Mouse (Mus musculus): ENCODE results near the gene Adcy5. TPM values are rescaled to one million over a fixed set of nuclear protein-coding genes. Genes with fewer than 3 reads are reported as not detected.
A peak's percentile ranks its signal among the peaks of the same experiment; 100 is the strongest.

The Adcy5 gene
- polyA plus RNA-seq, 1 experiment from 2014 or later, result 2.2 TPM

GRCm38 (mm10) chr16:35130172-35130571 is 24.5 kb upstream of the Adcy5 start:
- ATAC-seq (ENCODE audit: insufficient number of reproducible peaks, low FRiP score, low TSS enrichment, low read depth), result no peak
- WGBS, result 66% methylated on average over 3 of the region's 3 CpGs

GRCm38 (mm10) chr16:35139416-35139815 is 15.3 kb upstream of the Adcy5 start:
- 63% methylated on average over 6 of the region's 6 CpGs for WGBS

More at GRCm38 (mm10) chr16:35130172-35130571, 24.5 kb upstream of the Adcy5 start:
- Histone ChIP-seq H3K36me3 (no peaks in the 10 kb centered on the region), H3K4me1 (no peaks in the 10 kb centered on the region), H3K4me2 (no peak overlapping the region), H3K27me3 (no peaks in the 10 kb centered on the region), H3K9ac (no peak overlapping the region), H3K27ac (no peak overlapping the region), H3K9me3 (no peaks in the 10 kb centered on the region), H3K4me3 (no peak overlapping the region)

GRCm38 (mm10) chr16:35139873-35140619 is 14.6 kb upstream of the Adcy5 start:
- Histone ChIP-seq H3K4me2 (no peak overlapping the region), H3K36me3 (no peaks in the 10 kb centered on the region), H3K4me3 (no peak overlapping the region), H3K9me3 (no peaks in the 10 kb centered on the region), H3K27ac (no peak overlapping the region), H3K9ac (no peak overlapping the region), H3K27me3 (no peaks in the 10 kb centered on the region), H3K4me1 (peaks cover 15% of the 10 kb centered on the region)
- ATAC-seq (ENCODE audit: insufficient number of reproducible peaks, low FRiP score, low TSS enrichment, low read depth), result no peak
- 19% methylated on average over 11 of the region's 11 CpGs for WGBS

More at GRCm38 (mm10) chr16:35139416-35139815, 15.3 kb upstream of the Adcy5 start:
- H3K4me3 ChIP-seq, result no peak overlapping the region
- peaks cover 15% of the 10 kb centered on the region for H3K4me1 ChIP-seq
- H3K9me3 ChIP-seq, result no peaks in the 10 kb centered on the region
- no peaks in the 10 kb centered on the region for H3K36me3 ChIP-seq
- H3K27me3 ChIP-seq, result no peaks in the 10 kb centered on the region
- H3K9ac ChIP-seq, result no peak overlapping the region
- no peak for ATAC-seq (ENCODE audit: insufficient number of reproducible peaks, low FRiP score, low TSS enrichment, low read depth)
- no peak overlapping the region for H3K27ac ChIP-seq
- H3K4me2 ChIP-seq, result no peak overlapping the region

GRCm38 (mm10) chr16:35140620-35140975 is 14.1 kb upstream of the Adcy5 start:
- WGBS, result 32% methylated on average over 9 of the region's 9 CpGs
- H3K9me3 ChIP-seq, result no peaks in the 10 kb centered on the region
- ATAC-seq (ENCODE audit: insufficient number of reproducible peaks, low FRiP score, low TSS enrichment, low read depth), result no peak
- no peaks in the 10 kb centered on the region for H3K36me3 ChIP-seq
- no peak overlapping the region for H3K4me3 ChIP-seq
- H3K9ac ChIP-seq, result no peak overlapping the region
- no peak overlapping the region for H3K27ac ChIP-seq
- no peak overlapping the region for H3K4me2 ChIP-seq
- peaks cover 15% of the 10 kb centered on the region for H3K4me1 ChIP-seq
- H3K27me3 ChIP-seq, result no peaks in the 10 kb centered on the region

- Histone ChIP-seq H3K4me1 (peaks cover 15% of the 10 kb centered on the region), H3K27me3 (no peaks in the 10 kb centered on the region), H3K4me3 (no peak overlapping the region), H3K9me3 (no peaks in the 10 kb centered on the region), H3K36me3 (no peaks in the 10 kb centered on the region), H3K9ac (no peak overlapping the region), H3K4me2 (no peak overlapping the region), H3K27ac (no peak overlapping the region)
- no peak for ATAC-seq (ENCODE audit: insufficient number of reproducible peaks, low FRiP score, low TSS enrichment, low read depth)
- WGBS, result 52% methylated on average over 8 of the region's 8 CpGs
These were observed 12.8 kb upstream of the Adcy5 start for GRCm38 (mm10) chr16:35141839-35142238.

- no peak overlapping the region for H3K4me2 ChIP-seq
- H3K27me3 ChIP-seq, result no peaks in the 10 kb centered on the region
- H3K9ac ChIP-seq, result no peak overlapping the region
- no peaks in the 10 kb centered on the region for H3K36me3 ChIP-seq
- H3K4me1 ChIP-seq, result no peaks in the 10 kb centered on the region
- ATAC-seq (ENCODE audit: insufficient number of reproducible peaks, low FRiP score, low TSS enrichment, low read depth), result no peak
- H3K9me3 ChIP-seq, result no peaks in the 10 kb centered on the region
- no peak overlapping the region for H3K4me3 ChIP-seq
- H3K27ac ChIP-seq, result no peak overlapping the region
- 19% methylated on average over 4 of the region's 4 CpGs for WGBS
These were observed 8.5 kb upstream of the Adcy5 start for GRCm38 (mm10) chr16:35146153-35146552.

GRCm38 (mm10) chr16:35153146-35153755 is 1.4 kb upstream of the Adcy5 start:
- H3K27me3 ChIP-seq, result peaks cover 59% of the 10 kb centered on the region
- peaks cover 33% of the 10 kb centered on the region for H3K4me1 ChIP-seq
- H3K27ac ChIP-seq, result no peak overlapping the region
- H3K9ac ChIP-seq, result no peak overlapping the region
- no peaks in the 10 kb centered on the region for H3K36me3 ChIP-seq
- H3K4me3 ChIP-seq, result no peak overlapping the region
- H3K9me3 ChIP-seq, result no peaks in the 10 kb centered on the region
- ATAC-seq (ENCODE audit: insufficient number of reproducible peaks, low FRiP score, low TSS enrichment, low read depth), result no peak
- H3K4me2 ChIP-seq, result no peak overlapping the region
- WGBS, result 9% methylated on average over 12 of the region's 12 CpGs

- H3K27me3 ChIP-seq, result peaks cover 59% of the 10 kb centered on the region
- H3K36me3 ChIP-seq, result no peaks in the 10 kb centered on the region
- no peak overlapping the region for H3K27ac ChIP-seq
- WGBS, result under 1% methylated on average over 29 of the region's 29 CpGs
- H3K9ac ChIP-seq, result peak overlapping the region; percentile 68
- peak; percentile 50 for ATAC-seq (ENCODE audit: insufficient number of reproducible peaks, low FRiP score, low TSS enrichment, low read depth)
- H3K4me1 ChIP-seq, result peaks cover 33% of the 10 kb centered on the region
- H3K4me2 ChIP-seq, result peak overlapping the region; percentile 98
- peak overlapping the region; percentile 69 for H3K4me3 ChIP-seq
- H3K9me3 ChIP-seq, result no peaks in the 10 kb centered on the region
These were observed 434 bp upstream of the Adcy5 start for GRCm38 (mm10) chr16:35154245-35154640.

GRCm38 (mm10) chr16:35155391-35156305 is 971 bp downstream of the Adcy5 start:
- WGBS, result under 1% methylated on average over 86 of the region's 87 CpGs
- Histone ChIP-seq H3K4me1 (peaks cover 39% of the 10 kb centered on the region), H3K27me3 (peaks cover 59% of the 10 kb centered on the region), H3K36me3 (no peaks in the 10 kb centered on the region), H3K4me2 (peak overlapping the region; percentile 98), H3K27ac (peak overlapping the region; percentile 73), H3K9me3 (no peaks in the 10 kb centered on the region), H3K4me3 (peak overlapping the region; percentile 69), H3K9ac (peak overlapping the region; percentile 68)
- peak; percentile 31; the same call in 1 of the 2 replicates for ATAC-seq (ENCODE audit: insufficient number of reproducible peaks, low FRiP score, low TSS enrichment, low read depth)

GRCm38 (mm10) chr16:35156306-35156695 is 1.6 kb downstream of the Adcy5 start:
- no peak for ATAC-seq (ENCODE audit: insufficient number of reproducible peaks, low FRiP score, low TSS enrichment, low read depth)
- whole genome bisulfite sequencing, result 4% methylated on average over 47 of the region's 48 CpGs
- H3K9ac ChIP-seq, result 0 out of 2 replicates have a peak overlapping the region, but pooled peaks have one; percentile 20
- no peaks in the 10 kb centered on the region for H3K9me3 ChIP-seq
- peak overlapping the region; percentile 69 for H3K4me3 ChIP-seq
- peaks cover 39% of the 10 kb centered on the region for H3K4me1 ChIP-seq
- H3K27ac ChIP-seq, result no peak overlapping the region
- peaks cover 59% of the 10 kb centered on the region for H3K27me3 ChIP-seq
- H3K36me3 ChIP-seq, result no peaks in the 10 kb centered on the region
- peak overlapping the region; percentile 98 for H3K4me2 ChIP-seq

- Histone ChIP-seq H3K27me3 (peaks cover 56% of the 10 kb centered on the region), H3K4me1 (peaks cover 39% of the 10 kb centered on the region), H3K4me3 (peak overlapping the region; percentile 69), H3K4me2 (peak overlapping the region; percentile 98), H3K9me3 (no peaks in the 10 kb centered on the region), H3K9ac (no peak overlapping the region), H3K27ac (no peak overlapping the region), H3K36me3 (no peaks in the 10 kb centered on the region)
- no peak for ATAC-seq (ENCODE audit: insufficient number of reproducible peaks, low FRiP score, low TSS enrichment, low read depth)
- WGBS, result 76% methylated on average over 21 of the region's 21 CpGs
These were observed 2.2 kb downstream of the Adcy5 start for GRCm38 (mm10) chr16:35156832-35157231.

Measured in limb, embryonic 15.5 days (tissue).